Mouse (Mus musculus): Measurements from ENCODE around the gene Phlpp2.
A peak's percentile ranks its signal among the peaks of the same experiment; 100 is the strongest.

The Phlpp2 gene

DNA sequence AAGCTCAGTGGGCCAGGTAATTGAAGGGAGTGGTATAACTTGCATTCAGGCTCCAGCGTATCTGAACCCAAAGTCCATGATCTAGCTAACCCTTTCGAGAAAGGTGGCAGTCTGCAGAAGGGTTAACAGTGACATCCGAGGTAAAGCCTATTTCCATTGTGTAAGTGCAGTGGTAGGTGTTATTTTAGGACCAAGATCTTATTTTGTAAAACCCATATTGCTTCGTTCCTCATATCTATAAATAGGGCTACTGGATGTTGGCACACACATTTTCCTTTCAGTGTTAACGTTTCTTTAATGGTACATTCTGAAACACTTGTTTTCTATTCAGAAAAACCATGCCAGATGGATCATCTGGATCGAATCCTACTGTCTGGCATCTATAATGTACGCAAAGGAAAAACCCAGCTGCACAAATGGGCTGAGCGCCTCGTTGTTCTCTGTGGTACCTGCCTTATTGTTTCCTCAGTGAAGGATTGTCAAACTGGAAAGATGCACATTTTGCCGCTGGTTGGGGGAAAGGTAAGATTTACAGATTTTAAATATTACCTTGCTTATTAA, 35.6 kb downstream of the Phlpp2 start:
- peak in 1 of 2 experiments; percentile 14 for DNase-seq

DNA sequence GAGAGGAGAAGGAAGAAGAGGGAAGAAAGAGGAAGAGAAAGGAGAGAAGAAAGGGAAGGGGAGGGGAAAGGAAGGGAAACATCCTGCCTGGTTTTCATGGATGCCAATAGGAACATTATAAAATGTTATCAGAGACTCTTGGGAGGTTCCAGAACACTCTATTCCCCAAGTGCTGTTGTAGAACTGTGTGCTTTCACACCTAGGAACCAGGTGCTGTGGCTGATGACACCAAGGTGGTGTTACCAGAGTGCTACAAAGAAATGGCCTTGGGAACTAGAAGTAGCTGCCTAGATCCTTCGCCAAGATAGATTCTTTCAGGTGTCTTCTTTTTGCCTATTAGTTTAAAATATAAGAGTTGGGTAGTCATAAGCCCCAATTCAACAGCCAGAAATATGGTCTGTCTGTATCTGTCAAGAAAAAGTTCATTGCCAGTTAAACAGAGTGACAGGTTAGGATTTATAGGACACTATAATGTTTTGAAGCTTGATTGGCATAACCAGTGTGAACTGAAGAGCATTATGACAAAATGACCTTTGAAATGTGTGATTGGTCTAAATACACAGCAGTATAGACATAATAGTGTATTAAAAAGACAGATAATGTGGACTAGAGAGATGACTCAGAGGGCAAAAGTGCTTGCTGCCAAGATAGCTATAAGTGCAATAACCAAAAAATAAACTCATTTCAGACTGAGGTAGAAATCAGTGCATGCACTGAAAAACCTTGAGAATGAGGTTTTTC, 36.8 kb downstream of the Phlpp2 start:
- DNase-seq, result no peak

DNA sequence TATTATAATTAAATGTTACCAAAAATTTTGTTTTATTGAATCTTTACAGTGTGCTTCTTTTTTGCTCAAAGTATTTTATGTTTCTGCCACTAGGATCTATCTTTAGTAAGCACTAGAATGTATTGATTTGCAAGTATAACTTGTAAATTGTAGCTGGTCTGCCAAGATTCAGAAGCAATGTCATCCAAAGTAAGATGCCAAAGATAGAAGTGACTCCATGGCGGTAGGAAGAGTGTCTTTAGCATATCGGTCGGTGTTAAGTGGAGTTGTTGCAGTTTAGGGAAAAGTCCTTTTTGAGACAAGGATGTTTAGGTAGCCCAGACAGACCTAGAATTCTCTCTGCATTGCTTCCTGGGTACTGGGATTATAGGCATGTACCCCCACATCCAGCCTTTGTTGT, 38.6 kb downstream of the Phlpp2 start:
- no peak for DNase-seq

DNA sequence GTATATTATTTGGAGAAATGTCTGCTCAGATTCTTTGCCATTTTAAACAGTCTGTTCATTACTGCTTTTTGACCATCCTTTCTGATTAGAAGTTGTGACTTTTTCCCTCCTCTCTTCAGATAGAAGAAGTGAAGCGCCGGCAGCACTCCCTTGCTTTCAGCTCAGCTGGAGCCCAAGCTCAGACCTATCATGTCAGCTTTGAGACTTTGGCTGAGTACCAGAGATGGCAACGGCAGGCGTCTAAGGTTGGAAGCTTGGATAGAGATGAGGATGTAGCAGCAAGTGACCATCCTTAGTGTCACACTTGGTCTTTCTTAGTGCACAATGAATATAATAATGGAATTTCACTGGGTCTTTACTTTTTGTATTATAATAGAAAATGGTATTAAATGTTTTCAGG, 39.0 kb downstream of the Phlpp2 start:
- DNase-seq, result peak; percentile 19 to 52

DNA sequence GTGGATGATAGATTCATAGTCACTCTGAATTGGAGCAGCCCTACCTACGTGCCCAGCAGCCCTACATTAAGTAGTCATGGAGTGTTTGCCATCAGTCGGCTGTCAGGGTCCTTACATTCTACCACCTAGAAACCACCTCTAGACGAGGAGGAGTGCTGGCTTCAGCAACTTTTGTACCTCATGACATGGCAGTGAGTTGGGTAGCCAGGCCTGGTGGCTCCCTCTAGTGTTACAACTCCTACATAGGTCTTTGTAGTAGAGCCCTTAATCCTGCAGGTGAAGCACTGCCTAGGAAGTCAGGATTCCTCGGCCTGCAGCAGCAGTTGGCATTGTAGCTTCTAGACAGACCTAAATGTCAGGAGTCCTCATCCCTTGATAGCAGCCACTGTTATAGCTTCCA, 48.9 kb downstream of the Phlpp2 start:
- DNase-seq, result peak; percentile 40 to 66

DNA sequence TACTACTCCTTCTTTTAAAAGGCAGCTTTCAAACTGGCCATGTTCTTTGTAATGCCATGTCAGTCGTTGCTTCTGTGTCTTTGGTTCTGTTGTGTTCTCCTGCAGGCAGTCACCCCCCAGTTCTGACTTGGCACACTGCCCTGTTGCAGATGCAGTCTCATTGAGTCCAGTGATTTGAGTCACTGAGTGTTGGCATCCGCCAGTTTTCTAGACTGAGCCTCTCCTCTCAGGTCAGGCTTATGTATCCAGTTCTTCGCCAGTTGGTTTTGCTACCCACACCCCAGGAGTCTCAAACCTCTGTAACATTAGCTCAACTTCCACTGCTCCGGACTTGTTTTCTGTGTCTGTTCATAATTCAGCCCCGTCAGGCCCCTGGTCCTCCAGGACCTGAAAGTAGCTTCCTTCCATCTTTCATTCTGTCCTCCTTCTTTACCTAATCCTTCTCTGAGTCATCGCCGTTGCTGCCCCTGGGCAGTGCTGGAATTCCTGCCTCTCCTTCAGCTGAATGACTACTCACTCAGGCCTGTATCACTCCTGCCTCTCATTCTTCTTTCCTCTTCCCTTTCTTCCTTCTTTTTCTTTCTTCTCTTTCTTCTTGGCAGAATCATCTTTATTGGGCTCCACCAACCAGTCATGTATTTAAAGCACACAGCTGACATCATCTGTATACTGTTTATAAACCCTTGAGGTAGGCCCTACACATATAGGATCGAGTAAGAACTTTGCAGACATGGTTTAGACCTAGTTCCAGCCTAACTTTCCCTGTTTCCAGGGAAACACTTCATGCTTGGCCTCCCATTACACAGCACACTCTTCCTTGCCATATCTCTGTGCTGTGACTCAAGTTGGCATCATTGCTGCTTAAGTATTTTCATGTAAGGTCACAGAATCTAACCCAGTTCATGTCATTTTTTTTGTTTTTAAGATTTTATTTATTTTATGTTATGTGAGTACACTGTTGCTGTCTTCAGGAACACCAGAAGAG, 52.4 kb downstream of the Phlpp2 start:
- peak; percentile 27 to 61 for DNase-seq

DNA sequence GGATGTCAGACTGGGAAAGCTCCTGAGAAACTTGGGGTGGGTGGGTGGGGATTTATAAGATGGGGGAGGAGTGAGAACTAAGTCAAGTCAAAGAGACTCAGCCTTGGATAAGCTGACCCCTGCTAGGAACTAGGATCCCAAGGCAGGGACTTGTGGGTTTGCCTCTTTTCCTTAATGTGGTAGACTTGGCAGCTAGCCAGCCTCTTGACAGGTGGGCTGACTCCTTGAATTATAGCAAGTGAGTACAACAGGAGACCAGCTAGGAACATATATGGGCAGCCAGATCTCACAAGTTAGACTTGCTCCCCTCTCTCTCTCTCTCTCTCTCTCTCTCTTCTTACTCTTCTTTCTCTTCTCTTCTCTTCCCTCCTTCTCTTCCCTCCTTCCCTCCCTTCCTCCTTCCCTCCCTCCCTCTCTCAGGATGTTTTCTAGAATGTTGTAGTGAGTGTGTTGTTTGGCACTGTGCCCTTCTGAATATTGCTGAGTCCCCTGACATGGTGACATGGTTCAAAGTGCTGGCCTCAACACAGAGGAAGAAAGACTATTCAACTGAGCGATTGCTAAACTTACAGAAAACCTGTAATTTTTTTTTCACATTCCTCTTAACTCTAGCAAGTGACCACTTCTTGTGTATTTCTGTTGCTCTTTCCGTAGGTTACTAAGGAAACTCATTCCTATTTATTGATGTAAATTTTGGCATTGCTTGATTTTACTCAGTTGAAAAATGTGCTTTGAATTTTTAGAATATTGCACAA, 73.4 kb downstream of the Phlpp2 start:
- peak in 1 of 2 experiments; percentile 40 for DNase-seq

DNA sequence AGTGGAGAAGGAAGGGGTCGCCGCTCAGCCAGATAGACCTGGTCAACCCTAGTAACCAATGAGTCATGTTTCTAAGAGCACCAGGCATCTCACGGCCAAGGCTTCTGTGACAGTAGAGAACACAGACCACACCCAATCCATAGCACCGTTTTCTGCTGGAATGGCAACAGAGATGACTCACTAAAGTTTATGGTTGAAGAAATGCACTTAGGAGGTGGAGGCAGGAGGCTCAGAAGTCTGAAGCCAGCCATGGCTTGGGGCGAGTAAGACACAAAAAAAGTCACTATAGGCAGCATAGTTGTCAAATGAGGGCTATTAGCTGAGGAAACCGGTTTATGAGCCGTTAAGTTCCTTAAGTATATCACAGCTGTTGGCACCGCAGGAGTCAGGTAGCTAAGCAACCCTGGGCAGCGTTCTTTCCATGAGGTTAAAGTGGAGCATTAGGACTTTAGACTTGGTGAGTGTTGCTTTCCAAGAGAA, 76.9 kb downstream of the Phlpp2 start:
- DNase-seq, result no peak

DNA sequence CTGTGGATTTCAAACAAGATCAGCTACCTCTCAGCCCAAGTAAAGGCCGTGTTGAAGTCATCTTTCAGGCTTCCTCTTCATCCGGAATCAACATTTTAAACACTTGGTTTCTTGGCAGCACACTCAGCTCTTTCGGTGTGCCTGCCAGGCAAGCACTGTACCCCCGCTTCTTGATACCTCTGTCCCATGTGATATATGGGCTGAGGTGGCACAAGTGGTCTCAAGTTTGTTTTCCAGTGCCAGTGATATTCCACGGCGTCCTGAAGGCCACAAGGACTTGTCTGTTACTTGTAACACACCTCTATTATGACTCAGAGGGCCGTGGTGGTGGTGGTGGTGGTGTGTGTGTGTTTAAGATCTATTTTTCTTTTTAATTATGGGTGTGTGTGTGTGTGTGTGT, 77.4 kb downstream of the Phlpp2 start:
- no peak for DNase-seq

DNA sequence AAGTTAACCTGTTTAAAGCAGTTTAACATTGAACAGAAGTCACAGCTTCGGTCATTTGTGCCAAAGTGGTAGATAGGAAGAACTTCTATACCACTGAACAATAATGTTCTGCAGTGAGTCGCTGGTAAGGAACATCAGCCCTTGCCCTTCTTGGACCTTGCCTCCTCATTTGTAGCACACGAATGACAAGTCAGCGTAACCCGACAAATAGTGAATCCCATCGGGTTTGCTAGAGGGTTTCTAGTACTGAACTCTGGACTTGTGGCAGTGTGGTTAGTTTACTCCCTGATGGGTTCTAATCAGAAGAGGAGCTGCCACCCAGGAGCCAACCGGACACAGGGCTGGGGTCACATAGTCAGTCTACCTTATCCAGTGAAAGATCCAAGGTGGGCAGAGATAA, 77.9 kb downstream of the Phlpp2 start:
- no peak for DNase-seq

DNA sequence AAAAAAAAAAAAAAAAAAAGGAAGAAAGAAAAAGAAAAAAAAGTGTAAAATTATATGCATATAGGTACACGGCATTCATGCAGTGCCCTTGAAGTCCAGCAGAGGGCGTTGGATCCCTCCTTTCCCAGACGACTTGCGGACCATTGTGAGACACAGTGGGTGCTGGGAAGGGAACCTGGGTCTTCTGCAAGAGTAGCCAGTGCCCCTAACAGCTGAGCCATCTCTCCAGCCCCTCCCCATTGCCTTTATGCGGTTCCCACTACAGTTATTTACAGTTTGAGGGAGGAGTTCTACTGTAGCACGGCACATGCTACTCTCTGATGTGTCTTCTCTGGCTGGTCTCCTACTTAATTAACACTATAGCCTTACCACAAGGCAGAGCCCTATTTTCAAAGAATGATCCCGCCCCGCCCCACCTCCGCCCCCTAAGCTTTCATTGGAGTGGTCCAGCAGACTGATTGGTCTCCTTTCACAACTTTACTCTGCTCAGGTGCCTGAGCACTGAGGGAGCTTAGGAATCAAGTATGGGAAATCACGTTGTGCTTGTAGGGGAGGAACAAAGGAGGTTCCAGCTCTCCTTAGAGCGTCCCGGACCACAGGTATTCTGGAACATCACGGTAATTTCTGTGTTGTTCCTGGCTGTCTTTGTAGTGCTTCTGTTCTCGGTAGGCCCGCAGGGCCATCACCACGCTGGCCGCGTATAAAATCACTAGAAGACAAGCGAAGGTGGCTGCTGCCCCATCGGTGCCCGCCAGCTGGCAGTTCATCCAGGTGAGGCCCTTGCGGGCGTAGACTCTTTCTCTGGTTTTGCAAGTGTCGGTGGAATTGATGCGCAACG, 79.3 kb downstream of the Phlpp2 start:
- peak; percentile 58 to 75 for DNase-seq

DNA sequence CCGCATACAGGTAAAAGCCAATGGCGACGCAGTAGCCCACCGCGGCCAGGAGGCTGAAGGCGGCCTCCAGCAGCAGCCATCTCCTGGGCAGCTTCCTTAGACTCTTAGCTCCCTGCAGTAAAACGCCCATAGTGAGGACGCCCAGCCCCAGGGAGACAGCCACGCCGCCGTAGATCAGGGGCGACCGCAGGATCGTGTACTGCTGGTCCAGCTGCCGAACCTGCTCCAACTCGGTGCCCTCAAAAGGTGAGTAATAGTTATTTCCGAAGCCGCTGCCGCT, 79.9 kb downstream of the Phlpp2 start:
- peak in 1 of 2 experiments; percentile 43 for DNase-seq

DNA sequence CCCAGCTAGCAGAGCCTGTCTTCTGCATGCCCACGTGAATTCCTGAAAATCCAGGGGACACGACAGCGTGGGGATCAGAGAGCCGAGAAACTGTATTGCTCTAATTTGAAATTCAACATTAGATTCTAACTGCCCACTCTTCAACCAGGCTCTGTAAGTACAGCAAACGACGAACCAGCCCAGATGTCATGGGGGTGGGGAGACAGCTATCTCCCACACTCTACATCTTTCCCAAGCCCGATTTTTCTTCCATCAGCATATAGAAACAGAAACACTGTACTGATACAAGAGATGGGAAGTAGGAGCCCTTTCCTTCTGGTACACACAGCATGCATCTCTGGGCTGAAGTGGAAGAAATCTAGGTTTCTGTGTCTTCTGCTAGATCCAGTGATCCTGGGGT, 83.8 kb downstream of the Phlpp2 start:
- no peak for DNase-seq

DNA sequence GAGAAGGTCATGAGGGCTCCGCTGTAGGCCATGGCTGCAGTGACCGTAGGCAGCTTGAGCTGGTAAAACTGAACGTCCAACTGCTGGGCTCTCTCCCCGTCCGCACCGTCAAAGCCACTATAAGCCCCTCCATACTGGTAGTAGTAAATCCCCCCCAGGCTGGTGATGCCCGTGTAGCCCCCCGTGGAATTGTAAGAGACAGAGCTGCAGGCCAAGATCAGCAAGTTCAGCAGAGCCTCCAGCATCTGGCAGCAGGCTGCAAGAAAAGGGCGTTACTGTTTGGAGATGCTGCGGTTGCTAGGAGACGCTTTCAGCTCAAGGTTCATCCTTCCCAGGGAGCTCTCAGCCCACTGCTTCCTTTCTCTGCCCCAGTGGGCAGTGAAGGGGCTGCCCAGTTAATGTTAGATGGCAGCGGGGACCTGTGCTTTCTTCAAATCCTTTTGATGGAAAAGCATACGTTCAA, 86.2 kb downstream of the Phlpp2 start:
- no peak for DNase-seq

DNA sequence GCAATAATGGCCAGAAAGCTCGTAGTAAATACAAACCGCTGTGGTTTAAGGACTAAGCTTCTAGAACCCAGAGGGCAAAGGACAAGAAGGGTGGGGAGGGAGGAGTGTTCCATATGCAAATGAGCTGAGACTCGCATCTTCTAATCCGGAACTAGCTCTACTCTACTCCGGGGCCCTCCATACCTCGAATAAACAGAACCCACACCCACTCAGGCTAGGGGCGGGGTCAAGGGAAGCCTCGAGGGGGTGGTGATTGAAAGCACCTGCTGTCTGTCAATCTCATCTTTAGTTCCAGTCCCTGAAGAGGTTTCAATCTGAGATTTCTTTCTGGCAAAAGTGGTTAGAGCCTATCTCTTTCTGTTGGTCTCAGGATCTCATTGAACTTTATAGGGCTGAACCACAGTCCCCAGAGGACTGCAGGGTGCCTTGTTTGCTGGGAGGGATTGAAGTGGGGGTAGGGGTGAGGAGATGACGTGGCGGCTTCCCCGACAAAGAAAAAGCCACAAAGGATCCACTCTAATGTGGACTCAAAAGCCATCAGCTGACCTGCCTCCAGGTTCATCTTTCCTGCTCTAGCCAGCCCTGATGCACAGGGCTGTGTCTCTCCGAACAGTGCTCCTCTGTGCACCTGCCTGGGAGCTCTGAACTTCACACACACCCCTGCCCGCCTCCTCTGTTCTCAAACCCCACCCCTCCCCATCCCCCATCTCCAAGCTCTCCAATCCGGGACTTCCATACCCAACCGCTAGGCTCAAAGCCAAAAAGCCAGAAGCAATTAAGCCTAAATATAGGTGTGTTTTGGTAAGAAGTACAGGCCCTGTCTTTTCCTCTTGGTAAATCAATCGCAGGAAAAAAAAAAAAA, 89.1 kb downstream of the Phlpp2 start:
- DNase-seq, result no peak

DNA sequence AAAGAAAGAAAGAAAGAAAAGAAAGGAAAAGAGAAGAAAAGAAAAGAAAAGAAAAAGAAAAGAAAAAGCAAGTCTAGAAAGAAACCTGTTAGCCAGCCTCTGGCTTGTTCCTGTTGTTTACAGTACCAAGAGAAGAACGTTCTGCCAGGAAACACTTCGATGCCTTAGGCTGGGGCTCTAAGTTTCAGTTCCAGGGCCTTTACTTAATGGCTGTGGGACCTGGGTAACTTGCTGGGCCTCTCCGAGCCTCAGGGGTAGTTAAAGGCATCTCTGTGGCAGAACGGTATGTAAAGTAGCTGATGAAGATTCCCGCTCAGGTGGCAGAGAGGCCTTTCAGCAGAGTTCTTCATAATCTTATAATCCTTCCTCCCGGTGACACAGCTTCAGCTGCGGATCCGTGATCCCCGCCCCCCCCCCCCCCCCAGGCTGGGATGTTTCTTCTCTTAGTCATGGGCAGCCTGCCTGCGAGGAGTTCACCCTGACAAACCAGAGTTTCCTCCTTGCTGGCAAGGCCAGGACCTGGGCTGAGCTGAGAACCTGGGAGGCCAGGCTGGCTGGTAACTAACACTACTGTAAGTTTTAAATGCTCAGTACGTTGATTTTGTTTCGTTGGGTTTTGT, 89.8 kb downstream of the Phlpp2 start:
- DNase-seq, result no peak

DNA sequence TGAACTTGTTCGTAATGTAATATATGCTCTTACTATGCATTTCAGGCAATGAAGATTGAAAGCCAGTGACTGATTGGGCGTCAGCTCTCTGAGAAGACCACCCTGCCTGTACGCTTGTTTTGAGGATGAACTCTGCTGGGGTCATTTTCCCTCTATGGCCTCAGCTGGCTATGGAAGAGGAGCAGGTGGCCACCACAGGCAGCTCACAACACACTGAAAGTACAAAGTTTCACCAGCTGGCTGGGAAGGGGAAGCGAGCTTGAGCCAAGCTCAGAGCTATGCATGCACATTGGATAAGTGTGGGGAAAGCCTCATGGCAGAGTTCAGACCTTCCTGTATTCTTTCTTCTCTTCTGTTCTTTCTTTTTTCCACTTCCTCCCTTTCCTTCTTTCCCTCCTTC, 90.8 kb downstream of the Phlpp2 start:
- no peak for DNase-seq

DNA sequence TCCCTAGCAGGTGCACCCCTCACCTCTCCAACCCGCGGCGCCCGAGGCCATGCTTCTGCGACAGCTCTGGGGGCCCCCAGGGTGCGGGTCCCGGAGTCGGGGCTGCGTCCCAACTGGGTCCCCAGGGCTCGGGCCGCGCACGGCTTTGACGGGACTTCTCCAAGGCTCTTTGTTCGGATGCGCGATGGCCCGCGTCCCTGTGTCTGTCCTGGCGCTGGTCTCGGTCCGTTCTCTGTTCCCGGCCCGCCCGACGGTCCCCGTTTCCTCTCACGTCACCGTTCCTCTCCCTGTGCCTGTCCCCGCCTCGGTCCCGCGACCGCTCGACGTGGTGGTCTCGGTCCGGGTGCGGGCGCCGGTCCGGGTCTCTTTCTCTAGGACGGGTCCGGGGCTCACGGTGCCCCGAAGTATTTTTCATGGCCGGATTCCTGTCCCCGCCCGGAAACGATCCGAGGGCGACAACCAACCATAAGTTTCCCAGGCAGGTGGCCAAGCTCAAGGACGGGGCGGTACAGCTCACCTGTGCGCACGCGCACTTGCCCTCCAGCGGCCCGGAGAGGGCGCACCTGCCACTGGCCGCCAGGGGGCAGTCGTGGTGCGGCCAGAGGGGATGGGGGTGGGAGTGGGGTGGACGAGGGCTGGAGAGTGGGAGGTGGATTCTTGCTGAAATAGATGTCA, 93.5 kb downstream of the Phlpp2 start, which contains the start of gene Marveld3:
TSS of gene Marveld3 (minus strand) at position 511 of the 675 bp plus-strand sequence.
- DNase-seq, result peak; percentile 37 to 54

DNA sequence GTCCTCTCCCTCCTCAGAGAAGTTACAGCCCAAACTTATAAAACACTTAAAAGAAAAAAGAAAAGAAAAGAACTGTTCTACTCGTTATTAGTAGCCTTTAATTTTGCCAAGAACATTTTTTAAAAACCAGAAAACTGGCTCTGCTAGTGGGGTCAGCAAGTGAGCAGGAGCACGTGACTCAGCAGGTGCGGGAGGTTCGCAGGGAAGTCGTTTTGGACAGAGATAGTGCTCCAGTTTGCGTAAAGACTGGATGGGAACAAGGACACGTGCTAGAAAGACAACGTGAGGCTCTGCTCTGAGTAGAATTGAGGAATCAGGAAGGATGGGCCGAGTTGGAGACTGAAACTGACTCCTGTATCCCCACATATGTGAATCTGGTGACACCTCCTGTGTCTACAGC, 94.6 kb downstream of the Phlpp2 start:
- DNase-seq, result no peak

DNA sequence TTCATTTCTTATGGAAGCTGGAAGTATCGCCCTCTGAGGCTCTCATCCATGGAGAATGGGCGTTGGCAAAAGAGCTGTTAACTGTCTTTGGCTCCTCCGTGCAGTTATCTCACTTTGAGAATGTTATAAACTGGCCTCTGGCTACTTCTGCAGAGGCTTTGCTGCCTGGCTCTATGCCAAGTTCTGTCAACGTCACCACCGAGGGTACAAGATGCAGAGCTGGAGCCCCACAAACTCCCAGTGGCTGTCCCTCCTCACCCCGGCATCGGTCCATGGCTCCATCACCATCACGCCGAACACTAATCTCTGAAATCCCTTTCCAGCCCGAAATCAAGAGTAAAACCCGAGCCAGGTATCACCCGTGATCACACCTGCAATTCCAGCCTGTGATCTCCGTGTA, 95.1 kb downstream of the Phlpp2 start:
- DNase-seq, result no peak
